Comparison of ENCODE assay signal across 11 mouse cellular contexts in the genomic region with DNA sequence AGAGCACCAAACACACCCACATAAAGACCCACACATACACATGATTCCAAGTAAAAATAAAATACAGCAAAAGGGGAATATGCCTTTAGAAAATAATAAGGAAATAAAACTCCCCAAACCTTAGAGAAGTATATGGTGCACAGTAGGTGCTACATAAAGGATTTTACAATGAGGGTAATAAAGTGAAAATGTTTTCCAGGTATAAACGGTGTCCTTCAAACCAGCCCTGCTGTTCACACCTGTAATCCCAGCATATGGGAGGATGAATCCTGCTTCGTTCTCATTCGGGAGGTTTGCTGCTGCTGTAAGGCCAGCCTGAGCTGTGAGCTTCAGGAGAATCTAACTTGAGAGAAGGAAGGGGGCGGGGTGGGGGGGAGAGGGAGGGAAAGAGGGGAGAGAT. TPM values are rescaled to one million over a fixed set of nuclear protein-coding genes. Genes with fewer than 3 reads are reported as not detected.
A peak's percentile ranks its signal among the peaks of the same experiment; 100 is the strongest.
DNase-seq lines count a peak whose midpoint lies in the region; ATAC-seq and TF ChIP-seq lines count a peak whose summit lies in the region.
"Had no signal": no experiment of that assay in that cellular context is flagged by ENCODE, and none has a peak within 500 bp of the region (broad histone marks: within the 10 kb centered on the region; RNA-seq: fewer than 3 reads in every experiment).

No protein-coding gene starts in this region.

- TF ChIP-seq CTCF in CH12.LX (conservative IDR thresholded peaks at IDR 0.05 in 1 of 2, IDR thresholded peaks at IDR 0.05 in 1 of 2; ENCODE audit: low read depth in 2 of 2, low read length in 2 of 2), result no peak
- TF ChIP-seq CTCF in liver, embryonic 14.5 days (IDR thresholded peaks at IDR 0.05; ENCODE audit: low read depth), result no peak

- H3K4me3 ChIP-seq in heart, embryonic 12.5 days, result peak overlapping the region; percentile 37
- peak overlapping the region in 2 of 3 experiments; percentile 7 to 38 for H3K4me3 ChIP-seq in CH12.LX (replicated peaks in 1 of 3; ENCODE audit: low read depth in 2 of 3, low read length in 2 of 3, poor library complexity in 1 of 3)
- H3K4me3 ChIP-seq in forebrain, embryonic 16.5 days (replicated peaks; ENCODE audit: low read length), result no peak overlapping the region; the same call in 1 of the 2 replicates
- no peak overlapping the region for H3K4me3 ChIP-seq in liver, embryonic 14.5 days (ENCODE audit: insufficient read depth in 1 of 2, low read depth in 2 of 2, low read length in 2 of 2)

- no peak for ATAC-seq in heart, embryonic 12.5 days (ENCODE audit: insufficient number of reproducible peaks, low FRiP score)
- ATAC-seq in forebrain, embryonic 16.5 days, result no peak
- no peak for ATAC-seq in liver, embryonic 14.5 days (ENCODE audit: insufficient read depth)

- no peak for DNase-seq in heart, postnatal 10 days
- no peak for DNase-seq in CH12.LX (ENCODE audit: extremely low read depth)
- no peak for DNase-seq in liver, embryonic 14.5 days (ENCODE audit: low read depth in 3 of 3, low spot score in 3 of 3)
- DNase-seq in frontal cortex, postnatal 10 days (ENCODE audit: low spot score in 2 of 2), result no peak
- no peak for DNase-seq in kidney, adult 11 months
- no peak for DNase-seq in left cerebral cortex, postnatal 36 days (ENCODE audit: low spot score in 2 of 2)
- DNase-seq: adrenal gland, postnatal 25 days; right cerebral cortex, adult 18-20 months had no signal

- H3K36me3 ChIP-seq in heart, embryonic 12.5 days, result no peaks in the 10 kb centered on the region
- peaks cover 0 to 2% of the 10 kb centered on the region in 2 experiments for H3K36me3 ChIP-seq in CH12.LX (replicated peaks in 1 of 2; ENCODE audit: control insufficient read depth in 1 of 2, insufficient read depth in 1 of 2, low read length in 1 of 2)
- H3K36me3 ChIP-seq in forebrain, embryonic 16.5 days (ENCODE audit: control insufficient read depth, insufficient read depth), result no peaks in the 10 kb centered on the region
- no peaks in the 10 kb centered on the region for H3K36me3 ChIP-seq in liver, embryonic 14.5 days (replicated peaks; ENCODE audit: control insufficient read depth, insufficient read depth, low read depth)

- H3K9ac ChIP-seq in heart, embryonic 12.5 days, result peak overlapping the region; percentile 46
- H3K9ac ChIP-seq in CH12.LX (ENCODE audit: insufficient read depth, low read depth), result peak overlapping the region; percentile 40
- no peak overlapping the region for H3K9ac ChIP-seq in forebrain, embryonic 16.5 days (replicated peaks; ENCODE audit: low read depth, low read length)
- no peak overlapping the region for H3K9ac ChIP-seq in liver, embryonic 14.5 days (replicated peaks)

- no peak for TF ChIP-seq RAD21 in CH12.LX (IDR thresholded peaks at IDR 0.05; ENCODE audit: low read depth, low read length)

- no peak overlapping the region for H3K27ac ChIP-seq in heart, embryonic 12.5 days (ENCODE audit: poor library complexity, severe bottlenecking)
- no peak overlapping the region for H3K27ac ChIP-seq in CH12.LX (ENCODE audit: insufficient read depth, low read depth)
- no peak overlapping the region for H3K27ac ChIP-seq in forebrain, embryonic 16.5 days (ENCODE audit: low read length)
- H3K27ac ChIP-seq in liver, embryonic 14.5 days, result no peak overlapping the region

- no peaks in the 10 kb centered on the region for H3K9me3 ChIP-seq in heart, embryonic 12.5 days (replicated peaks)
- H3K9me3 ChIP-seq in CH12.LX (replicated peaks; ENCODE audit: low read length), result no peaks in the 10 kb centered on the region
- H3K9me3 ChIP-seq in forebrain, embryonic 16.5 days (ENCODE audit: control insufficient read depth, low read length), result no peaks in the 10 kb centered on the region
- no peaks in the 10 kb centered on the region for H3K9me3 ChIP-seq in liver, embryonic 14.5 days (ENCODE audit: control insufficient read depth, low read length)

- TF ChIP-seq EP300 in CH12.LX (IDR thresholded peaks at IDR 0.05; ENCODE audit: low read length), result no peak
- TF ChIP-seq EP300 in liver, embryonic 14.5 days (IDR thresholded peaks at IDR 0.05; ENCODE audit: low read depth), result no peak

- intact Hi-C loops in heart, postnatal 10 days (cut with DNase I), result no loop called here
- intact Hi-C loops in left cerebral cortex, postnatal 36 days (cut with DNase I), result loop anchor here (5.0 kb wide), 1 partner anchor 163 kb away; no protein-coding TSS in a partner anchor

- WGBS in heart, embryonic 12.5 days, result 2% methylated on average over 4 of the region's 4 CpGs
- 10% methylated on average over 3 of the region's 4 CpGs for WGBS in forebrain, embryonic 16.5 days
- WGBS in liver, embryonic 14.5 days (ENCODE audit: insufficient replicate concordance), result 4% methylated on average over 4 of the region's 4 CpGs

- dilution Hi-C loops in CH12.LX (cut with MboI; ENCODE audit: extremely low pct_ligation_motif_present, extremely low pct_unique_long_range_greater_than_20kb, low sequenced_read_pairs), result no loop called here

- H3K4me2 ChIP-seq in heart, embryonic 12.5 days, result peak overlapping the region; percentile 67
- peak overlapping the region; percentile 88 for H3K4me2 ChIP-seq in CH12.LX (ENCODE audit: insufficient read depth, low read depth, poor library complexity, severe bottlenecking)
- peak overlapping the region; percentile 49 for H3K4me2 ChIP-seq in forebrain, embryonic 16.5 days (ENCODE audit: low read length)
- H3K4me2 ChIP-seq in liver, embryonic 14.5 days (ENCODE audit: low read depth), result peak overlapping the region; percentile 1; the same call in 1 of the 2 replicates

- in situ Hi-C loops in CH12.LX (cut with MboI; ENCODE audit: low pct_ligation_motif_present, low pct_unique_long_range_greater_than_20kb, low sequenced_read_pairs), result no loop called here

- no peak for TF ChIP-seq POLR2A in CH12.LX (IDR thresholded peaks at IDR 0.05; ENCODE audit: low read depth, low read length)

- H3K4me1 ChIP-seq in heart, embryonic 12.5 days (replicated peaks), result peaks cover 9% of the 10 kb centered on the region; the same call in 1 of the 2 replicates
- peaks cover 0 to 23% of the 10 kb centered on the region in 2 experiments; a peak in 2 of 4 replicates for H3K4me1 ChIP-seq in CH12.LX (ENCODE audit: control insufficient read depth in 1 of 2, insufficient read depth in 2 of 2)
- H3K4me1 ChIP-seq in forebrain, embryonic 16.5 days (replicated peaks; ENCODE audit: control insufficient read depth, insufficient read depth, low read length), result peaks cover 8% of the 10 kb centered on the region; the same call in 1 of the 2 replicates
- no peaks in the 10 kb centered on the region for H3K4me1 ChIP-seq in liver, embryonic 14.5 days (replicated peaks; ENCODE audit: control insufficient read depth in 2 of 2, insufficient read depth in 2 of 2, low read length in 1 of 2)

- H3K27me3 ChIP-seq in heart, embryonic 12.5 days (replicated peaks), result peaks cover 27% of the 10 kb centered on the region
- H3K27me3 ChIP-seq in CH12.LX (replicated peaks), result peaks cover 2% of the 10 kb centered on the region
- no peaks in the 10 kb centered on the region for H3K27me3 ChIP-seq in forebrain, embryonic 16.5 days (replicated peaks; ENCODE audit: control insufficient read depth, insufficient read depth, low read length)
- H3K27me3 ChIP-seq in liver, embryonic 14.5 days (ENCODE audit: control insufficient read depth, insufficient read depth, low read length), result no peaks in the 10 kb centered on the region; the same call in 1 of the 2 replicates

- H3K79me2 ChIP-seq in CH12.LX (replicated peaks; ENCODE audit: control insufficient read depth, extremely low read depth, insufficient read depth, poor library complexity, severe bottlenecking), result no peaks in the 10 kb centered on the region

RNA-seq across cellular contexts. Expression of gene Rasgrp4, which starts 0.4 kb away (rescaled TPM):
- 0.71 and 0.95 TPM in 2 replicates for polyA plus RNA-seq in heart, embryonic 12.5 days (2016; fragmentation: Nextera tagmentation; extraction: Ambion mirVana)
- total RNA-seq in heart, postnatal 10 days (2021), result 1 to 10 TPM; 1.1 to 2.1 TPM
- total RNA-seq in CH12.LX (2012; rRNA removed) (0.88 and 1.4 TPM in 2 replicates), CH12.LX (2014; rRNA removed) (0.26 and 0.58 TPM in 2 replicates)
- 2.9 and 3.2 TPM in 2 replicates for polyA plus RNA-seq in CH12.LX (2012; ENCODE audit: insufficient read length, low read depth)
- polyA plus RNA-seq in forebrain, embryonic 16.5 days (2015; fragmentation: Nextera tagmentation; extraction: Ambion mirVana), result 0.57 and 1.0 TPM in 2 replicates
- 0.88 and 0.96 TPM in 2 replicates for polyA plus RNA-seq in liver, embryonic 14.5 days (2012; rRNA removed)
- 0.04 and 0.39 TPM in 2 replicates for polyA plus RNA-seq in liver, embryonic 14.5 days (2014; fragmentation: Nextera tagmentation; extraction: Ambion mirVana)
- total RNA-seq in left cerebral cortex, postnatal 36 days (2021), result 1 to 10 TPM in 1 of 2 experiments, under 1 TPM in 1; 0.89 to 2.5 TPM

RNA-seq across cellular contexts. Expression of gene Ryr1, which starts 9.3 kb away (rescaled TPM):
- polyA plus RNA-seq in heart, embryonic 12.5 days (2016; fragmentation: Nextera tagmentation; extraction: Ambion mirVana), result 0.14 and 0.24 TPM in 2 replicates
- under 1 TPM in 1 of 2 experiments, not detected in 1; 0.07 TPM for total RNA-seq in heart, postnatal 10 days (2021)
- 0.63 and 0.68 TPM in 2 replicates for total RNA-seq in CH12.LX (2012; rRNA removed)
- total RNA-seq in CH12.LX (2014; rRNA removed), result 0.43 TPM in 2 replicates
- polyA plus RNA-seq in CH12.LX (2012; ENCODE audit: insufficient read length, low read depth), result 0.86 and 1.1 TPM in 2 replicates
- polyA plus RNA-seq in forebrain, embryonic 16.5 days (2015; fragmentation: Nextera tagmentation; extraction: Ambion mirVana), result 16.1 and 19.7 TPM in 2 replicates
- 0.06 and 0.15 TPM in 2 replicates for polyA plus RNA-seq in liver, embryonic 14.5 days (2012; rRNA removed)
- polyA plus RNA-seq in liver, embryonic 14.5 days (2014; fragmentation: Nextera tagmentation; extraction: Ambion mirVana), result 0.06 and 0.08 TPM in 2 replicates
- total RNA-seq in left cerebral cortex, postnatal 36 days (2021), result 10 to 100 TPM in 1 of 2 experiments, 1 to 10 TPM in 1; 4.9 to 11.0 TPM

RNA-seq across cellular contexts. Expression of gene Fam98c, which starts 21.8 kb away (rescaled TPM):
- polyA plus RNA-seq in heart, embryonic 12.5 days (2016; fragmentation: Nextera tagmentation; extraction: Ambion mirVana), result 13.5 TPM in 2 replicates
- 10 to 100 TPM; 13.7 to 15.4 TPM for total RNA-seq in heart, postnatal 10 days (2021)
- total RNA-seq in CH12.LX (2012; rRNA removed) (13.8 and 14.5 TPM in 2 replicates), CH12.LX (2014; rRNA removed) (13.0 and 14.1 TPM in 2 replicates)
- 15.2 and 17.9 TPM in 2 replicates for polyA plus RNA-seq in CH12.LX (2012; ENCODE audit: insufficient read length, low read depth)
- polyA plus RNA-seq in forebrain, embryonic 16.5 days (2015; fragmentation: Nextera tagmentation; extraction: Ambion mirVana), result 19.8 and 21.9 TPM in 2 replicates
- polyA plus RNA-seq in liver, embryonic 14.5 days (2012; rRNA removed), result 5.1 and 5.8 TPM in 2 replicates
- 4.6 and 4.7 TPM in 2 replicates for polyA plus RNA-seq in liver, embryonic 14.5 days (2014; fragmentation: Nextera tagmentation; extraction: Ambion mirVana)
- 10 to 100 TPM; 35.3 to 40.3 TPM for total RNA-seq in left cerebral cortex, postnatal 36 days (2021)

RNA-seq across cellular contexts. Expression of gene Ggn, which starts 35.8 kb away (rescaled TPM):
- polyA plus RNA-seq in heart, embryonic 12.5 days (2016; fragmentation: Nextera tagmentation; extraction: Ambion mirVana), result 0.21 and 0.41 TPM in 2 replicates
- under 1 TPM; 0.55 to 0.57 TPM for total RNA-seq in heart, postnatal 10 days (2021)
- 0.30 and 0.38 TPM in 2 replicates for total RNA-seq in CH12.LX (2012; rRNA removed)
- 0.13 TPM in 1 of 2 replicates, not detected in the other for total RNA-seq in CH12.LX (2014; rRNA removed)
- polyA plus RNA-seq in CH12.LX (2012; ENCODE audit: insufficient read length, low read depth), result 1.0 and 1.5 TPM in 2 replicates
- polyA plus RNA-seq in forebrain, embryonic 16.5 days (2015; fragmentation: Nextera tagmentation; extraction: Ambion mirVana), result 0.51 and 0.75 TPM in 2 replicates
- 0.03 and 0.04 TPM in 2 replicates for polyA plus RNA-seq in liver, embryonic 14.5 days (2012; rRNA removed)
- not detected in 2 replicates for polyA plus RNA-seq in liver, embryonic 14.5 days (2014; fragmentation: Nextera tagmentation; extraction: Ambion mirVana)
- 1 to 10 TPM in 1 of 2 experiments, under 1 TPM in 1; 0.88 to 1.4 TPM for total RNA-seq in left cerebral cortex, postnatal 36 days (2021)
- total RNA-seq: liver, adult 2 months had no signal

RNA-seq across cellular contexts. Expression of gene Spred3, which starts 36.0 kb away (rescaled TPM):
- polyA plus RNA-seq in heart, embryonic 12.5 days (2016; fragmentation: Nextera tagmentation; extraction: Ambion mirVana), result 1.6 and 2.1 TPM in 2 replicates
- 1 to 10 TPM; 1.9 to 2.2 TPM for total RNA-seq in heart, postnatal 10 days (2021)
- total RNA-seq in CH12.LX (2012; rRNA removed) (2.2 and 3.3 TPM in 2 replicates), CH12.LX (2014; rRNA removed) (1.2 and 1.6 TPM in 2 replicates)
- polyA plus RNA-seq in CH12.LX (2012; ENCODE audit: insufficient read length, low read depth), result 6.0 and 6.6 TPM in 2 replicates
- 6.0 and 7.5 TPM in 2 replicates for polyA plus RNA-seq in forebrain, embryonic 16.5 days (2015; fragmentation: Nextera tagmentation; extraction: Ambion mirVana)
- 0.38 and 0.51 TPM in 2 replicates for polyA plus RNA-seq in liver, embryonic 14.5 days (2012; rRNA removed)
- polyA plus RNA-seq in liver, embryonic 14.5 days (2014; fragmentation: Nextera tagmentation; extraction: Ambion mirVana), result 0.04 and 0.08 TPM in 2 replicates
- total RNA-seq in left cerebral cortex, postnatal 36 days (2021), result 10 to 100 TPM; 41.8 to 62.4 TPM

Comparison
In these comparisons a context has a peak if more than half of its experiments do, and no peak if none do; other contexts are left out.
1. H3K4me2 ChIP-seq: peak in every context shown above with its lines; median percentile 88 in CH12.LX; 67 in heart, embryonic 12.5 days; 49 in forebrain, embryonic 16.5 days; 1 in liver, embryonic 14.5 days.
2. H3K4me3 ChIP-seq: peak in heart, embryonic 12.5 days (single experiment) and CH12.LX (2 of 3); none in forebrain, embryonic 16.5 days (single experiment) and liver, embryonic 14.5 days (0 of 2).
3. H3K9ac ChIP-seq: peak in heart, embryonic 12.5 days (single experiment) and CH12.LX (single experiment); none in forebrain, embryonic 16.5 days (single experiment) and liver, embryonic 14.5 days (single experiment).